Mouse (Mus musculus) ES-E14 (cell line): Measurements from ENCODE around the gene Anpep. TPM values are rescaled to one million over a fixed set of nuclear protein-coding genes. Genes with fewer than 3 reads are reported as not detected.

Experiments used
- DNase-seq: peaks from one replicate; pipeline ENCODE4 v3.0.0-alpha.2; 2013; ENCODE audit warnings: low read depth, low spot score
- H3K27ac ChIP-seq: 2 replicates; pipeline ENCODE4 v1.5.1; 2012; ENCODE audit warnings: low read depth, mild to moderate bottlenecking, low read length, moderate library complexity, mixed read lengths; ENCODE audit not compliant: poor library complexity, insufficient read depth, severe bottlenecking
- H3K36me3 ChIP-seq: 2 replicates; pipeline ENCODE4 v1.6.1; 2012; ENCODE audit warnings: mild to moderate bottlenecking, low read length, moderate library complexity, mixed read lengths; ENCODE audit not compliant: control insufficient read depth, poor library complexity, insufficient read depth, severe bottlenecking
- H3K4me1 ChIP-seq, 2 experiments: fragments of 150-350 bp in 1 of 2; sonication (generic) in 1 of 2; 2 replicates each; pipeline ENCODE4 v1.6.1; 2012; ENCODE audit warnings: low read length in 2 of 2, mild to moderate bottlenecking in 1 of 2, mixed read lengths in 1 of 2; ENCODE audit not compliant: control insufficient read depth in 2 of 2, insufficient read depth in 2 of 2, poor library complexity in 1 of 2
- H3K4me3 ChIP-seq, 2 experiments: fragments of 150-350 bp in 1 of 2; sonication (generic) in 1 of 2; 2 replicates each; pipeline ENCODE4 v1.5.1; 2012; ENCODE audit warnings: low read length in 2 of 2, low read depth in 1 of 2, mild to moderate bottlenecking in 1 of 2, mixed read lengths in 1 of 2; ENCODE audit not compliant: insufficient read depth in 1 of 2, poor library complexity in 1 of 2, severe bottlenecking in 1 of 2
- H3K9ac ChIP-seq: 2 replicates; pipeline ENCODE4 v1.6.1; 2012; ENCODE audit warnings: low read depth, mild to moderate bottlenecking, low read length, mixed read lengths; ENCODE audit not compliant: poor library complexity, insufficient read depth, severe bottlenecking
- H3K9me3 ChIP-seq: fragments of 150-350 bp; sonication (generic); 2 replicates; pipeline ENCODE4 v1.6.1; 2012; ENCODE audit warnings: low read depth, mild to moderate bottlenecking, low read length; ENCODE audit not compliant: control insufficient read depth, insufficient read depth
- CHD2 ChIP-seq: IDR thresholded peaks from 2 replicates; pipeline ENCODE4 v1.6.1; 2014; ENCODE audit warnings: mild to moderate bottlenecking, low read depth, low read length, inconsistent platforms
- HCFC1 ChIP-seq: IDR thresholded peaks from 2 replicates; pipeline ENCODE4 v1.6.1; 2012; ENCODE audit warnings: low read length, inconsistent platforms, borderline replicate concordance; ENCODE audit not compliant: insufficient read depth
- MAFK ChIP-seq: IDR thresholded peaks from 2 replicates; pipeline ENCODE4 v1.6.1; 2014; ENCODE audit warnings: mild to moderate bottlenecking, low read depth, low read length, inconsistent platforms; ENCODE audit not compliant: insufficient read depth
- ZC3H11A ChIP-seq: IDR thresholded peaks from 2 replicates; pipeline ENCODE4 v1.6.1; 2012; ENCODE audit warnings: low read depth, mild to moderate bottlenecking, inconsistent platforms, low read length, borderline replicate concordance
- ZNF384 ChIP-seq: IDR thresholded peaks from 2 replicates; pipeline ENCODE4 v1.6.1; 2012; ENCODE audit warnings: low read depth, low read length, inconsistent platforms
- in situ Hi-C, 2 experiments: fragments of 600-800 bp; cut with MboI; formaldehyde crosslinking; loops; one replicate each; pipeline ENCODE4 v1.15.1; 2025; ENCODE audit warnings: low sequenced_read_pairs in 2 of 2, inconsistent platforms in 1 of 2; ENCODE audit not compliant: unreplicated experiment in 2 of 2
- total RNA-seq: library from RNA; depleted of rRNA; stranded (reverse); fragments of 300-350 nt; gene quantifications from 2 replicates; pipeline ENCODE4 v1.2.3, GENCODE M21; 2012

The Anpep gene
- total RNA-seq, 1 experiment = 11.4 TPM

- no peak overlapping the region for H3K9ac ChIP-seq
- no peak overlapping the region for H3K27ac ChIP-seq
- in situ Hi-C loops = no loop called here
- TF ChIP-seq MAFK = no peak
- no peak for TF ChIP-seq ZC3H11A
- no peak for TF ChIP-seq ZNF384
- no peak for TF ChIP-seq CHD2
- no peak for TF ChIP-seq HCFC1
- H3K9me3 ChIP-seq = no peaks in the 10 kb centered on the region
- peaks cover 4% of the 10 kb centered on the region; the same call in 1 of the 2 replicates for H3K36me3 ChIP-seq
- no peak for DNase-seq
- H3K4me3 ChIP-seq = no peak overlapping the region
- H3K4me1 ChIP-seq = no peaks in the 10 kb centered on the region
Measured at GRCm38 (mm10) chr7:79837247-79837646, 23.6 kb downstream of the Anpep start.

GRCm38 (mm10) chr7:79835196-79835595 is 25.7 kb downstream of the Anpep start:
- H3K36me3 ChIP-seq = no peaks in the 10 kb centered on the region; the same call in 1 of the 2 replicates
- H3K4me3 ChIP-seq = no peak overlapping the region
- no peaks in the 10 kb centered on the region for H3K9me3 ChIP-seq
- no peak for TF ChIP-seq CHD2
- no peak for TF ChIP-seq ZNF384
- TF ChIP-seq MAFK = no peak
- no peak for TF ChIP-seq HCFC1
- TF ChIP-seq ZC3H11A = no peak
- in situ Hi-C loops = no loop called here
- H3K4me1 ChIP-seq = no peaks in the 10 kb centered on the region
- no peak overlapping the region for H3K9ac ChIP-seq
- no peak for DNase-seq
- H3K27ac ChIP-seq = no peak overlapping the region

- H3K9ac ChIP-seq = no peak overlapping the region
- TF ChIP-seq CHD2 (no peak), ZC3H11A (no peak), HCFC1 (no peak), MAFK (no peak), ZNF384 (no peak)
- in situ Hi-C loops = no loop called here
- no peaks in the 10 kb centered on the region for H3K4me1 ChIP-seq
- no peak overlapping the region for H3K4me3 ChIP-seq
- H3K36me3 ChIP-seq = no peaks in the 10 kb centered on the region; the same call in 1 of the 2 replicates
- H3K9me3 ChIP-seq = no peaks in the 10 kb centered on the region
- no peak for DNase-seq
- H3K27ac ChIP-seq = no peak overlapping the region
Measured at GRCm38 (mm10) chr7:79832980-79833379, 27.9 kb downstream of the Anpep start.

GRCm38 (mm10) chr7:79831585-79831984 is 29.3 kb downstream of the Anpep start:
- no peak for DNase-seq
- Histone ChIP-seq H3K27ac (no peak overlapping the region), H3K9me3 (no peaks in the 10 kb centered on the region), H3K4me3 (no peak overlapping the region), H3K9ac (no peak overlapping the region), H3K4me1 (no peaks in the 10 kb centered on the region), H3K36me3 (peaks cover under 1% of the 10 kb centered on the region; the same call in 1 of the 2 replicates)
- in situ Hi-C loops = no loop called here
- TF ChIP-seq CHD2 (no peak), ZNF384 (no peak), MAFK (no peak), ZC3H11A (no peak)

GRCm38 (mm10) chr7:79831145-79831544 is 29.7 kb downstream of the Anpep start:
- Histone ChIP-seq H3K9me3 (no peaks in the 10 kb centered on the region), H3K36me3 (peaks cover 2% of the 10 kb centered on the region; the same call in 1 of the 2 replicates), H3K4me3 (no peak overlapping the region), H3K27ac (no peak overlapping the region), H3K4me1 (no peaks in the 10 kb centered on the region), H3K9ac (no peak overlapping the region)
- no peak for TF ChIP-seq MAFK
- no peak for DNase-seq
- in situ Hi-C loops = no loop called here
